Mouse (Mus musculus) hindbrain, embryonic 14.5 days (tissue): ENCODE data around the gene Arl14. TPM values are rescaled to one million over a fixed set of nuclear protein-coding genes. Genes with fewer than 3 reads are reported as not detected.

Source experiments
- ATAC-seq: fragments of 200-750 bp; cut with Nextera tagmentation; 2 replicates; pipeline ENCODE4 v1.8.0; 2017; ENCODE audit warnings: moderate number of reproducible peaks, mild to moderate bottlenecking, moderate TSS enrichment, moderate library complexity; ENCODE audit not compliant: low FRiP score
- DNase-seq: peaks from one replicate; pipeline ENCODE4 v3.0.0-alpha.2; 2015; ENCODE audit warnings: low spot score
- H3K27ac ChIP-seq: fragments of 300-500 bp; sonication (generic); 2 replicates; pipeline ENCODE4 v1.5.1; 2014; ENCODE audit warnings: mild to moderate bottlenecking, moderate library complexity
- H3K27me3 ChIP-seq: fragments of 300-500 bp; sonication (generic); 2 replicates; pipeline ENCODE4 v1.6.1; 2014; ENCODE audit warnings: mild to moderate bottlenecking, low read length, mixed read lengths; ENCODE audit not compliant: control insufficient read depth, insufficient read depth
- H3K36me3 ChIP-seq: fragments of 300-500 bp; sonication (generic); replicated peaks from 2 replicates; pipeline ENCODE4 v1.6.1; 2014; ENCODE audit not compliant: control insufficient read depth, insufficient read depth
- H3K4me1 ChIP-seq: fragments of 300-500 bp; sonication (generic); replicated peaks from 2 replicates; pipeline ENCODE4 v1.6.1; 2014; ENCODE audit warnings: antibody characterized with exemption, low read length, mixed read lengths; ENCODE audit not compliant: control insufficient read depth, insufficient read depth
- H3K4me2 ChIP-seq: fragments of 300-500 bp; sonication (generic); replicated peaks from 2 replicates; pipeline ENCODE4 v1.6.1; 2014; ENCODE audit warnings: mild to moderate bottlenecking, moderate library complexity
- H3K4me3 ChIP-seq: fragments of 300-500 bp; sonication (generic); replicated peaks from 2 replicates; pipeline ENCODE4 v1.5.1; 2014; ENCODE audit warnings: mild to moderate bottlenecking, low read length
- H3K9ac ChIP-seq: fragments of 300-500 bp; sonication (generic); 2 replicates; pipeline ENCODE4 v1.6.1; 2014
- H3K9me3 ChIP-seq: fragments of 300-500 bp; sonication (generic); 2 replicates; pipeline ENCODE4 v1.6.1; 2016; ENCODE audit warnings: low read length; ENCODE audit not compliant: control insufficient read depth
- WGBS: fragments of 180-500 bp; shearing (Covaris S2); extraction: QIAGEN DNeasy Blood & Tissue Kit; methylation state at CpG from one replicate; pipeline ENCODE4 v1.1.7; 2014; 5-methylcytosine and 5-hydroxymethylcytosine counted together
- polyA plus RNA-seq: library from polyadenylated mRNA; unstranded; fragments of >200 nt; fragmentation: Nextera tagmentation; extraction: Ambion mirVana; gene quantifications from 2 replicates; pipeline ENCODE4 v1.2.1, GENCODE M21; 2014

Gene Arl14
- polyA plus RNA-seq, 1 experiment from 2014 or later, result not detected

DNA sequence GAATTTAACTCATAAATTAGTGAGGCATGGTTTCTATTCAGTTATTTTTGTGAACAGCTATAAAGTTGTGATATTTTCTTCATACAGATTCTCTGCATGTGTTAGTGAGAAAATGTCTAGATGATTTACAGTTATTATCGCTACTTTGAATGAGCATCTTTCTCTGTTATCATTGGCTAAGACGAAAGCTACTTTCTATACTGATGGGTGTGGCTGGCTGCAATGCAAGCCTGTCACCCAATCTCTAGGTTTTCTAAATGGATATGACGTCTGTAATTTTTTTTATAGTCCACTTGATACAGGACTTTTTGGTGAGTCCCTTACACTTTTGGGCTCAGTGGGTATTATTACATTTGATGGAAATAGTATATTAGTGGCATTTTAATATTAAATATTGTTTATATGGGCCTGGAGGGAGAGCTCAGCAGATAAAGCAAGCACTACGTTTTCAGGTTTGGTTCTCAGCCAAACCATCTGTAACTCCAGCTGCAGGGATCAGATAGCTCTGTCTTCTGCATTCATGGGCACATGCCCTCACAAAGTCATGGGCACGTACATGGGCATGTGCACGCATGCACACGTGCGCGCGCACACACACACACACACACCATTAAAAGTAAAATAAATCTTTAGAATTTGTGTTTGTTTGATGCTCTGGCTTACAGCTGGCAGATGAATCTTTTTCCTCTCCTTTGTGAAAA, 15.9 kb upstream of the Arl14 start:
- Histone ChIP-seq H3K4me2 (no peak overlapping the region), H3K4me1 (no peaks in the 10 kb centered on the region), H3K9me3 (no peaks in the 10 kb centered on the region), H3K27me3 (no peaks in the 10 kb centered on the region), H3K9ac (no peak overlapping the region), H3K4me3 (no peak overlapping the region), H3K27ac (no peak overlapping the region), H3K36me3 (no peaks in the 10 kb centered on the region)
- 90% methylated on average over 10 of the region's 10 CpGs for WGBS
- DNase-seq (no peak), ATAC-seq (no peak)

DNA sequence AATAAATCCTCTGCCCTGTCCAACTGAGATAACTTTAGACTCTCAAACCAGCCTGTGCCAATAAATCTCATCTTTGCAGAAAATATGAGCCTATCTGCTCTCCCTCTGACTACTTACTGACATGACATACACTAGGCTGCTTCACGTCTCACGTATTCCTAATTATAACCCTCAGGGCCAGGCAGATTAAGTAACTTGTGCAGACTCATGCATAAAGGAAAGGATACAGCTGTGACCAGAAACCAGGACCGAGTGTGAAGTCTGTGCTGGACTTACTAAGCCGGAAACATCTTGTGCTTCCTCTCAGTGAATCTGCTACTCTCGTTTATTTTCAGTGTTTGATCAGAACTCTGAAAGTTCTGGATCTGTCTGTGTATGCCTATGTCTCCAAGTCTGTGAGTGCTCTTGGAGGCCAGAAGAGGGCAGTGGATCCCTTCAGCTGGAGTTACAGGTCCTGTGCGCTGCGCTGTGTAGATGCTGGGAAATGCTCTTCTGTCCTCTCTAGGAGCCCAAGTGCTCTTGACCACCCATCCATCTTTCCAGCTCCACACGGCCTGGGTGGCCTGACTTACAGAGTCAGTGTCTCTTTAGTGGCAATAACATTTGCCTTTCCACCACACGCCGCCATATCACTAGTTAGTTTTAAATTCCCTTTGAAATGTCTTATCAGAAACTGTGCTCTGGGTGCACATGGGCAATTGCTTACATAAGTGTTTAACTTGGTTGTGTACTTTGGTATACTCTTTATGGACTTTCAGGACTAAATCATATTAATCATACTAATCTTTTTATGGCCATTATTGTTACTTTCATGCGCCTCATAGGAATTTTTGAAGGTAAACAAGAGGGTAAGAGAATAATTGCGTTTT, 13.5 kb upstream of the Arl14 start:
- DNase-seq (peak; percentile 43), ATAC-seq (peak; percentile 68; the same call in 1 of the 2 replicates)
- no peaks in the 10 kb centered on the region for H3K9me3 ChIP-seq
- H3K9ac ChIP-seq, result no peak overlapping the region
- no peak overlapping the region for H3K4me3 ChIP-seq
- no peaks in the 10 kb centered on the region for H3K4me1 ChIP-seq
- H3K27me3 ChIP-seq, result no peaks in the 10 kb centered on the region
- no peaks in the 10 kb centered on the region for H3K36me3 ChIP-seq
- H3K4me2 ChIP-seq, result no peak overlapping the region
- H3K27ac ChIP-seq, result no peak overlapping the region
- 70% methylated on average over 12 of the region's 12 CpGs for WGBS

DNA sequence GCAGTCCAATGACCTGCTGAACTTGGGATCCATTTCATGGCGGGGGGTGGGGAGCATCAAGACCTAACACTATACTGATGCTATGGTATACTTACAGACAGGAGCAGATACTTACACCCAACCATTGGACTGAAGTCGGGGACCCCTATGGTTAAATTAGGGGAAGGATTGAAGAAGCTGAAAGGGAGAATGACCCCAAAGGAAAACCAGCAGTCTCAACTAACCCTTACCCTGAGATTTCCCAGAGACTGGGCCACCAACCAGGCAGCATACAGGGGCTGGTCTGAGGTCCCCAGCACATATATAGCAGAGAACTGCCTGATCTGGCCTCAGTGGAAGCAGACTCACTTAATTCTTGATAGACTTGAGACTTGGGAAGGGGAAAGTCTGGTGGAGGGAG, 10.0 kb upstream of the Arl14 start:
- no peak for ATAC-seq
- Histone ChIP-seq H3K36me3 (no peaks in the 10 kb centered on the region), H3K4me3 (no peak overlapping the region), H3K4me2 (no peak overlapping the region), H3K4me1 (no peaks in the 10 kb centered on the region), H3K27ac (no peak overlapping the region), H3K27me3 (no peaks in the 10 kb centered on the region), H3K9me3 (no peaks in the 10 kb centered on the region), H3K9ac (no peak overlapping the region)
- no peak for DNase-seq
- WGBS, result 91% methylated on average over 2 of the region's 2 CpGs

DNA sequence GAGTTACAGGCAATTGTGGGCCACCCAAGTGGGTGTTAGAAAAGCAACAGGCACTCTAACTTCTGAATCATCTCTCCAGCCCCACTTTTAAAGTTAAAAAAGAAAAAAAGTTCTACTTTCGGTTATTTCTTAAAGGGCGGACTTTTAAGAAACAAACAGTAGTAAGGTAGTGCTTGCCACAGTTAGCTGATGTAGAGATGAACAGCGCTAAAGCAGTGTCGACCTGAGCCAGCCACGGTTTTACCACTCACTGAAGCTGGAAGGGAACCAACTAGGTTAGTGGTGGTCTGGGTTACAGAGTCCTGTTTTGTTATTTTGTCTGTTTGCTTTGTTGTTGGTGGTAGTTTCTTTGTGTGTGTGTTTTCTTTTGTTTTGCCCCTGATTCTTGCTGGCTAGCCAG, 8.8 kb upstream of the Arl14 start:
- ATAC-seq (no peak), DNase-seq (no peak)
- no peak overlapping the region for H3K27ac ChIP-seq
- no peaks in the 10 kb centered on the region for H3K36me3 ChIP-seq
- H3K4me3 ChIP-seq, result no peak overlapping the region
- no peaks in the 10 kb centered on the region for H3K27me3 ChIP-seq
- H3K4me2 ChIP-seq, result no peak overlapping the region
- H3K9me3 ChIP-seq, result no peaks in the 10 kb centered on the region
- H3K9ac ChIP-seq, result no peak overlapping the region
- no peaks in the 10 kb centered on the region for H3K4me1 ChIP-seq
- 86% methylated on average over 5 of the region's 5 CpGs for WGBS

DNA sequence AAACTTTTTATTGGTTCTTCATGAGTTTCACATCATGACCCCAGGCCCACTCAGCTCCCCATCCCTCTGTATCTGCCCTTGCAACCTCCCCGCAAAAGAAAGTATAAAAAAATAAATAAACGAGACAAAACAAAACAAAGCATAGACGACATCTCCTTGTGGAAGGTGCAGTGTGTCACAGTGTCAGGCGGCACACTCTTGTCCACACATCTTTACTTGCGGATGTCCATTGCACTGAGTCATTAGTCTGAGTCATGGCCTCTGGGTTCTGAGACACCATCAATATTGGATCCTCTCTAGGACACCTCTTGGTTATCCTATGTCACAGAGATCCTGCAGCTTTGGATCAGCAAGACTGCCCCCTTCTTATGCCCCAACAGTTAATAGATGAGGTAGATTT, 7.7 kb upstream of the Arl14 start:
- DNase-seq (no peak), ATAC-seq (no peak)
- WGBS, result 90% methylated on average over 5 of the region's 5 CpGs
- H3K9me3 ChIP-seq, result no peaks in the 10 kb centered on the region
- no peaks in the 10 kb centered on the region for H3K36me3 ChIP-seq
- no peaks in the 10 kb centered on the region for H3K4me1 ChIP-seq
- H3K27ac ChIP-seq, result no peak overlapping the region
- no peak overlapping the region for H3K4me2 ChIP-seq
- H3K27me3 ChIP-seq, result no peaks in the 10 kb centered on the region
- H3K9ac ChIP-seq, result no peak overlapping the region
- H3K4me3 ChIP-seq, result no peak overlapping the region

DNA sequence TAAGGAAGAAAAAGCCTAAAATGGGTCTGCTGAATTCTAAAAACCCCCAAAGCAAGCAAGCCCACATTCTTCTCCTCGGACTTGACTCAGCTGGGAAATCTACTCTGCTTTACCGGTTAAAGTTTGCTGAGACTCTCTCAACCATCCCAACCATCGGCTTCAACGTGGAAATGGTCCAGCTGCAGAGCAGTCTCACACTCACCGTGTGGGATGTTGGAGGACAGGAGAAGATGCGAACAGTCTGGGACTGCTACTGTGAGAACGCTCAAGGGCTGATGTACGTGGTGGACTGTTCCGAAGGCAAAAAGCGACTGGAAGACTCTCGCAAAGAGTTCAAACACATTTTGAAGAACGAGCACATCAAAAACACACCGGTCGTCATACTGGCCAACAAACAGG, 282 bp downstream of the Arl14 start:
- WGBS, result 93% methylated on average over 14 of the region's 14 CpGs
- DNase-seq (no peak), ATAC-seq (no peak)
- H3K4me2 ChIP-seq, result no peak overlapping the region
- H3K9ac ChIP-seq, result no peak overlapping the region
- no peaks in the 10 kb centered on the region for H3K9me3 ChIP-seq
- no peaks in the 10 kb centered on the region for H3K4me1 ChIP-seq
- no peaks in the 10 kb centered on the region for H3K36me3 ChIP-seq
- H3K27ac ChIP-seq, result no peak overlapping the region
- no peaks in the 10 kb centered on the region for H3K27me3 ChIP-seq
- H3K4me3 ChIP-seq, result no peak overlapping the region

DNA sequence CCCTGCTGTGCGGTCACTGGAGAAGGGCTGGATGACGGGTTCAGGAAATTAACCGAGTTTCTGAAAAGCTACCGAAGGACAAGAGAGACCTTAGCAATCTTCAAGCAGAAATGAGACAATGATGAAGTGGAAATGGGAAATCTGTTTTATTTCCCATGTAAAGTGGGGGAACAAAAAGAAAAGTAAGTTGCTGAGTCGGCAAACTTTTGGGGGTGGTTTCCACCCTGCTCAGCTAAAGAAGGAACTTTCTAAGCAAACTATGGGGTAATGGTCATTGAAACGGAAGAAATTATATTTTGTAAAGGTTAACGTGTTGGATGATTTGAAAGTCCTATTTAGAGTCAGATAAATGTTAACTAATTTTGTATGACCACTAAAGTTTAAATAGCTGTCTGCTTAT, 768 bp downstream of the Arl14 start:
- Histone ChIP-seq H3K9me3 (no peaks in the 10 kb centered on the region), H3K4me1 (no peaks in the 10 kb centered on the region), H3K4me2 (no peak overlapping the region), H3K27me3 (no peaks in the 10 kb centered on the region), H3K9ac (no peak overlapping the region), H3K27ac (no peak overlapping the region), H3K4me3 (no peak overlapping the region), H3K36me3 (no peaks in the 10 kb centered on the region)
- DNase-seq, result no peak
- ATAC-seq, result no peak
- 89% methylated on average over 7 of the region's 7 CpGs for WGBS

DNA sequence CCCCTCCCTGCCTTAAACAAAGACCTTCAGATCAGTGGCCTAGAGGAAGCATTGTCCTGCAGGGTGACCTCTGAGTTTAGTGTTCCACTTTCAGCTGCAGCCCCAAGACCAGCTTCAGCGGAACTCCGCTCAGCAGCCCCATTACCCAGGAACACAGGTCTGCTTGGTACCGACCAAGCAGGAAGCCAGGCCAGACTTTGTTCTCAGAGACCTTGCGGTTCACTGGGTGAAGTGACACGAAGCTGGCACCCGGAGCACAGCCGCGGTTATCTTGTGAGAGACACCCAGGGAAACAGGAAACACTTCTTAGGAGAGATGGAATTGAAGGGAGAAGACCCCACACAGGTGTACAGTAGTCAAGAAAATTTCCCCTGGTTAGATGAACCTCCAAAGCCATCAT, 1.4 kb downstream of the Arl14 start:
- Histone ChIP-seq H3K27ac (no peak overlapping the region), H3K4me3 (no peak overlapping the region), H3K4me1 (no peaks in the 10 kb centered on the region), H3K9me3 (no peaks in the 10 kb centered on the region), H3K27me3 (no peaks in the 10 kb centered on the region), H3K9ac (no peak overlapping the region), H3K36me3 (no peaks in the 10 kb centered on the region), H3K4me2 (no peak overlapping the region)
- no peak for DNase-seq
- ATAC-seq, result no peak
- 79% methylated on average over 8 of the region's 8 CpGs for WGBS

DNA sequence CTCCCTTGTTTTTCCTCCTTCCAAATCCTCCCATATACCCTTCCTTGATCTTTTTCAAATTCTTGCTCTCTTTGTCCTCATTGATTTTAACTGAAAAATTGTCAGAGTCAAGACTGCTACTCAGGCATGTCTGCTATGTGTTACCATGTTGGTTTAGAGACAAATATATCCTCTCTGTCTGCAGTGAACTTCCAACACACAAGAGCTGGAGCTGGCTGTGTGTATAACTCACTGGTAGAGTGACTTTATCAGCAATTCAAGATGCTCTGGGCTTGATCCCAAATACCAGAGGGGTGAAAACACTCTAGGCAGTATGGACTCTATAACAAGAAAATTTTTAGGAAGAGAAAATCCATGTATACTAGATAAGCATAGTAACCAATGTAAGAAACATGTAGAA, 2.8 kb downstream of the Arl14 start:
- H3K9me3 ChIP-seq, result no peaks in the 10 kb centered on the region
- DNase-seq (no peak), ATAC-seq (no peak)
- no peaks in the 10 kb centered on the region for H3K27me3 ChIP-seq
- H3K9ac ChIP-seq, result no peak overlapping the region
- H3K4me3 ChIP-seq, result no peak overlapping the region
- no peak overlapping the region for H3K27ac ChIP-seq
- no peaks in the 10 kb centered on the region for H3K4me1 ChIP-seq
- no peaks in the 10 kb centered on the region for H3K36me3 ChIP-seq
- H3K4me2 ChIP-seq, result no peak overlapping the region
